Mouse (Mus musculus) c-Kit-positive CD71-positive TER-119-positive erythroid progenitor cells, embryonic 14.5 days (primary cell): ENCODE results near the gene Teddm3.
"Not testable (repeated sequence)": the region's sequence is repeated elsewhere in the genome, so short reads cannot be mapped to it uniquely, and the experiment has no call there.

Experiments used
- DNase-seq: peaks from one replicate; pipeline ENCODE4 v3.0.0-alpha.2; 2013; ENCODE audit warnings: low spot score

Teddm3 gene

GRCm38 (mm10) chr16:21153900-21154299 lies at the start of gene Teddm3:
TSS of gene Teddm3 (minus strand) at chr16:21154000.
- not testable (repeated sequence) for DNase-seq

- DNase-seq, result no peak
Measured at GRCm38 (mm10) chr16:21202731-21203130, 48.9 kb upstream of the Teddm3 start.

- no peak for DNase-seq
Measured at GRCm38 (mm10) chr16:21199426-21199825, 45.6 kb upstream of the Teddm3 start.

- DNase-seq, result no peak
Measured at GRCm38 (mm10) chr16:21198529-21198928, 44.7 kb upstream of the Teddm3 start.

GRCm38 (mm10) chr16:21198006-21198405 lies 44.2 kb upstream of the Teddm3 start:
- no peak for DNase-seq

GRCm38 (mm10) chr16:21197542-21197941 lies 43.7 kb upstream of the Teddm3 start:
- DNase-seq, result no peak

GRCm38 (mm10) chr16:21196576-21196975 lies 42.8 kb upstream of the Teddm3 start:
- no peak for DNase-seq

- DNase-seq, result no peak
Measured at GRCm38 (mm10) chr16:21195260-21195866, 41.6 kb upstream of the Teddm3 start.

- no peak for DNase-seq
Measured at GRCm38 (mm10) chr16:21194182-21194581, 40.4 kb upstream of the Teddm3 start.

GRCm38 (mm10) chr16:21192509-21193354 lies 38.9 kb upstream of the Teddm3 start:
- peak; percentile 16 for DNase-seq

- no peak for DNase-seq
Measured at GRCm38 (mm10) chr16:21191569-21191968, 37.8 kb upstream of the Teddm3 start.

- no peak for DNase-seq
Measured at GRCm38 (mm10) chr16:21188345-21188744, 34.5 kb upstream of the Teddm3 start.

GRCm38 (mm10) chr16:21187568-21187967 lies 33.8 kb upstream of the Teddm3 start:
- no peak for DNase-seq

GRCm38 (mm10) chr16:21184697-21185096 lies 30.9 kb upstream of the Teddm3 start:
- no peak for DNase-seq

- DNase-seq, result no peak
Measured at GRCm38 (mm10) chr16:21182108-21182507, 28.3 kb upstream of the Teddm3 start.

GRCm38 (mm10) chr16:21175236-21175635 lies 21.4 kb upstream of the Teddm3 start:
- no peak for DNase-seq

- DNase-seq, result no peak
Measured at GRCm38 (mm10) chr16:21168730-21169129, 14.9 kb upstream of the Teddm3 start.

GRCm38 (mm10) chr16:21165343-21166220 lies 11.8 kb upstream of the Teddm3 start:
- not testable (repeated sequence) for DNase-seq

- not testable (repeated sequence) for DNase-seq
Measured at GRCm38 (mm10) chr16:21163423-21163822, 9.6 kb upstream of the Teddm3 start.

- DNase-seq, result not testable (repeated sequence)
Measured at GRCm38 (mm10) chr16:21159226-21159625, 5.4 kb upstream of the Teddm3 start.

- not testable (repeated sequence) for DNase-seq
Measured at GRCm38 (mm10) chr16:21156261-21156660, 2.5 kb upstream of the Teddm3 start.
